Mouse (Mus musculus): ENCODE data around the gene 0610030E20Rik. TPM values are rescaled to one million over a fixed set of nuclear protein-coding genes. Genes with fewer than 3 reads are reported as not detected.
A peak's percentile ranks its signal among the peaks of the same experiment; 100 is the strongest.

The 0610030E20Rik gene
- total RNA-seq, 2 experiments from 2014 or later = 13.4 to 13.9 TPM

DNA sequence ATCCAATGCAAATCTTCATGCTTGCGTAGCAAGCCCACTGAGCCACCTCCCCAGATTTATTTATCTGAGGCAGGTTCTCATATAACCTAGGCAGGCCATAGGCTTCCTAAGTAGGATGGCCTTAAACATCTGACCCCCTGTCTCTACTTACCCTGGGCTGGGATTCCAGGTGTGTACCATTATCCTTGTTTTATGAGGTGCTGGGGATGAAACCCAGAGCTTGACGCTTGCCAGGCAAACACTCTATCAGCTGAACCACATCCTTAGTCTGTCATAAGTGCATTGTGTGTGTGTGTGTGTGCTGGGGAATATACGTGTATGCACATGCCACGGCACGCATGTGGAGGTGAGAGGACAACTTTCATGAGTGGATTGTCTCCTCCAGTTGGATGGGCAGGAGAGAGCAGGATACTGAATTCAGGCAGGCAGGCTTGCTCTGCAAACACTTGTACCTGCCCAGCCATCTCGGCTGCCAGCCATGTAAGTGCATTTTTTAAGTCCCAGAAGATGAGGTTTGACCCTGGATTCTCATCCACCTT is 41.7 kb downstream of the 0610030E20Rik start:
- intact Hi-C loops (cut with DNase I) = no loop called here
- no peak for DNase-seq

DNA sequence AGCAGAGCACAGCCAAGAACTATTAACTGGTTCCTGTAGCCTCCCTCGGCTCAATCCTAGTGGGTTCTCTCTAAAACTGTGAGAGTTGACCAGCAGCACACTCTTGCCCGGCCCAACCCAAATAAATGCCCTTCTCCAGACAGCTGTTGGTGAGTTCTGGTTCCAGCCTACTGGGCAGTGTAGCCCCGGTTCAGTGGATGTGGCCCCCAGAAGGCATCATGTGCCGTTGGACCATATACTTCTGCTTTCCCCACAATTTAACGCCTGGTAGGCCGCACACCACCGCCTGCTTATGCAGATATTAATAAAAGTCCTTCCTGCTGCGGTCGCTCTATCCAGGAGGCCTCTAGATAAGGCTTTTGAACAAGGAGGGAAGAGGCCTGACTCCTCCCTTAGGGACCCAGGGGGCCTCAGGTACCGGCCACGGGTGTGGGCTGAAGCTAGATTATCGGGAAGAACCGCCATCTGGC is 42.4 kb downstream of the 0610030E20Rik start:
- intact Hi-C loops (cut with DNase I) = no loop called here

DNA sequence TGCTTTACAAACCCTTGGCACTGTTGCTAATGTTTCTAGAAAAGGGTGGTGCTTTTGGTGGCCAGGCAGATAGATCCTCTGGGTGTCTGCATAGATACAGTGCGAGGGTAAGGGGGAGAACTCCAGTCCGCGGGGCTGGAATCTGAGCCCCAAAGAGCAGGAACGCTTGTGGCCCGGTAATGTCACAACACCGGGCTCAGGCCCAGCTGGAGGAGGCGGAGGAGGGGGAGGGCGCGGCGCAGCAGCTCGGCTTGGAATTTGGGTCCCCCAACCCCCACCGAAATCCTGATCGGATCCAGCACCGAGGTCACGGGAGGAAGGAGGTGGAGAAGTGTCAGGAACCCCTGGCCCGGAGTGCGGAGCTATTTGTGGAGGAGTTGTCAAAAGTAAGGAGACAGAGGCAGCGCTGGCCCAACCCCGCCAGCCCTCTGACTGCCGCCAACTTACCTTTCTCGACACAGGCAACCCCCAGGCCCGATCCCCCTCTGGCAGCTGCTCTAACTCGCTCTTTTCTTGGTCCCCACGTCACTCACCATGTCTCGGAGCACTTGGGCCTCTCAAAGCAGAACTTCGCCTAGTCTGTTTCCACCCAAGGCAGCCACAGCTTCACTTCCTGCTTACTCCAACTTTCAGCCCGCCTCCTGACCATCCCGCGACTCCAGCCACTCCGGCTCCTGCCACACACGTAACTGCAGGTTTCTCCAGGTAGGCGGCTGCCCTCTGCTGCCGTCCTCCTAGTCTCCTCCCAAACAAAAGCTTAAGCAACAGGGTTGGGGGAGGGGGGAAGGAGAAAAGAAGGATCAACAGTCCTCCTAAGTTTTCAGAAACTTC is 43.0 kb downstream of the 0610030E20Rik start, which contains the start of gene Vamp8:
TSS of gene Vamp8 (minus strand) at position 763 of the 831 bp plus-strand sequence.
- DNase-seq = peak; percentile 94
- intact Hi-C loops (cut with DNase I) = loop anchor here (5.0 kb wide), 1 partner anchor 108 kb away; no protein-coding TSS in a partner anchor

More for the DNA sequence above, 42.4 kb downstream of the 0610030E20Rik start:
- no peak for DNase-seq

DNA sequence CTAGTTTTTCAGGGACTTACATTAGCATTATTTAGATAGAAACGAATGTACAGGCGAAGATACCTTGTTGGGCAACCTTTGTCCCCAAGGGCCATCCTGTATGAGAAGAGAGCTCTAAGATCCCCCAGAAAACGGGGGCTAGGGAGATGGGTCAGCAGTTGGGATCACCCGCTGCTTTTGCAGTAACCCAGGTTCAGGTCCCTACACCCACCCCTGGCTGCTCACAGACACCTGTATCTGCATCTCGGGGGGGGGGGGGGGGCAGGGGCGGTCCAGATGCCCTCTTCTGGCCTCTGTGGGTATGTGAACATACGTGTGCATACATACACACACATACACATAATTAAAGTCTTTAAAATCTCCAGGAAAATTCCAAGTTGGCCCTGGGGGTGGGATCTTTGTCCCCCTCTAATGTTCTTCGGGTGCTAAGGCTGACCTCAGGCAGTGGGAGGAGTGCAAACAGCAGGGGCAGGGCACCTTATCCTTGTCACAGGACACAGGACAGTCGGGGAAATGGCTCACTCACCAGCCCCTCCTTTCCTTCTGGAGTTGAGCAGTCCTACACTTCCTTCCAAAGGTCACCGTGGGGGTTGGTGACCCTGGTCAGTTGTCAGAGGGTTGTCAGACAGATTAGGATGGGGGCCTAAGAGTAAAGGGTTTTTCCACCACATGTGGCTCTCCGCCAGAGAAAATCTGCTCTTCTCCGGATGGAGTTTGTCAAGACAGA is 43.8 kb downstream of the 0610030E20Rik start:
- intact Hi-C loops (cut with DNase I) = loop anchor here (5.0 kb wide), 1 partner anchor 109 kb away; no protein-coding TSS in a partner anchor
- DNase-seq = peak; percentile 77 to 80

DNA sequence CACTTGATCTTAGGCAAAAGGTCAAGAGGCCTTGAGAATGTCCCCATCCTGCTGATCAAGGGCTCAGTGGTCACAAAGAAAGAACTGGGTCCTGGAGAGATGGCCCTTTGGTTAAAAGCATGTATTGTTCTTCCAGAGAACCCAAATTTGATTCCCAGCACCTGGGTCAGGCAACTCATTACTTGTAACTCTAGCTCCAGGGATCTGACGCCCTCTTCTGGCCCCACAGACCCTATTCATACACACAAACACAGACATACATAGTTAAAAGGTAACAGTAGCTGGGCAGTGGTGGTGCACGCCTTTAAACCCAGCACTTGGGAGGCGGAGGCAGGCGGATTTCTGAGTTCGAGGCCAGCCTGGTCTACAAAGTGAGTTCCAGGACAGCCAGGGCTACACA is 45.2 kb downstream of the 0610030E20Rik start:
- intact Hi-C loops (cut with DNase I) = loop anchor here (5.0 kb wide), 1 partner anchor 110 kb away; no protein-coding TSS in a partner anchor
- DNase-seq = no peak

DNA sequence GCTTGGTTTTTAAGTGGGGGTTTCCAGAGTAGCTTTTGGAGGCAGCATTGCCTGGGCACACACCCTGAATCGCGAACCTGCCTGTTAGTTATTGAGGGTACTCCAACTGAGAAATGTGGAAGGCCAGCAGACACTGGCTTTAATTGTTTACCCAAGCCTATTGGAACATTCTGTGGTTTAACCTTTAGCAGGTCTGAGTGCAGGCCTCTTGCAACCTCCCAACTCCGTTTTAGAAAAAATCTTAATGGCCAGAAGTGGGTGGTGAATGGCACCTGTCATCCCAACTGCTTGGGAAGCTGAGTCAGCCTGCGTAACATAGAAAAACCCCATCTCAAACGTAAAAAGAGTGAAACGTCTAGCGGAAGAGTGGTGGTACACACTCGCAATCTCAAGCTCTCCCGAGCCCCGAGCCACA is 49.7 kb downstream of the 0610030E20Rik start:
- no peak for DNase-seq
- intact Hi-C loops (cut with DNase I) = no loop called here

DNA sequence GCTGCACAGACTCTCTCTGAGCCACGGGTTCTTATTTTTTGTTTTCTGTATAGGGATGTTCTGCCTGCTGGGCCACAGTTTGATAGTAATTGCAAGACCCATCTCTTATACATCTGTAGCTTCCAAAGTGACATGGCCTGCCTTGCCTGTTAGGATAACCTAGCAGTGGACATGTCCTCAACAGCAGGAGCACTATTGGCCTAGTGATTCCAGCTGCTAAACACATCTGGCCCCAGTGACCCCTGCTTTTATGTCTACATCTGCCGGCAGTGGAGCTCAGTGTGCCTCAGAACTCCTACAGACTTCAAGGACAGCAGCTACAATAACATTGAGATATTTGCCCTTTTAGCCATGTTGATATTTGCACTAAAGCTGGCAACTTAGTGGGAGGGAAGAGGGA is 52.9 kb downstream of the 0610030E20Rik start:
- DNase-seq = no peak
- intact Hi-C loops (cut with DNase I) = no loop called here

DNA sequence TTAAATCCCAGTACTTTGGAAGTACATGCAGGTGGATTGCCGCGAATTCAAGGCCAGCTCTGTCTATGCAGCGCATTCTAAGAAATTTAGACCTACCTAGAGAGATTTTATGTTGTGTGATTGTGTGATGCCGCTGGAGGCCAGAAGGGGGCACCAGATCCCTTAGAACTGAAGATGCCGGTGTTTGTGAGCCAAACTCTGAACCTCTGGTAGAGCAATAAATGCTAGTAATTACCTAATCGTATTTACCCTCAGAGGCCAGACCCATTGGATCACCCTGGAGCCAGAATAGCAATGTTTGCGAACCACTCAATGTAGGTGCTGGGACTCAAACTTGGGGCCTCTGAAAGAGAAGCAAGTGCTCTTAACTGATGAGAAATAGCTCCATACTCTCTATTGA is 54.8 kb downstream of the 0610030E20Rik start:
- intact Hi-C loops (cut with DNase I) = no loop called here
- DNase-seq = peak; percentile 78 to 88

Other genes starting within 250 kb of the 0610030E20Rik start
- gene St3gal5, start 249.7 kb upstream of the 0610030E20Rik start, total RNA-seq (2021) = 10 to 100 TPM; 22.4 to 36.0 TPM
- 1 to 10 TPM; 8.6 TPM for gene Atoh8, start 111.7 kb upstream of the 0610030E20Rik start, total RNA-seq (2021)
- not detected for gene Sftpb, start 42.7 kb upstream of the 0610030E20Rik start, total RNA-seq (2021)
- gene Usp39, start 2.1 kb upstream of the 0610030E20Rik start, total RNA-seq (2021) = 10 to 100 TPM; 19.3 to 24.6 TPM
- 10 to 100 TPM; 13.6 to 17.1 TPM for gene Tmem150a, start 8.1 kb downstream of the 0610030E20Rik start, total RNA-seq (2021)
- gene Rnf181, start 19.6 kb downstream of the 0610030E20Rik start, total RNA-seq (2021) = 10 to 100 TPM; 45.6 to 51.5 TPM
- 10 to 100 TPM; 46.5 to 57.8 TPM for gene Vamp5, start 33.2 kb downstream of the 0610030E20Rik start, total RNA-seq (2021)
- gene Vamp8, start 43.4 kb downstream of the 0610030E20Rik start, total RNA-seq (2021) = 100 to 1,000 TPM in 1 of 2 experiments, 10 to 100 TPM in 1; 95.9 to 102 TPM
- gene Ggcx, start 67.0 kb downstream of the 0610030E20Rik start, total RNA-seq (2021) = 10 to 100 TPM; 24.5 to 27.7 TPM
- 100 to 1,000 TPM; 204 to 226 TPM for gene Mat2a, start 92.2 kb downstream of the 0610030E20Rik start, total RNA-seq (2021)
- under 1 TPM in 1 of 2 experiments, not detected in 1; 0.40 TPM for gene Sh2d6, start 174.4 kb downstream of the 0610030E20Rik start, total RNA-seq (2021)
- 10 to 100 TPM; 11.5 to 13.1 TPM for gene Capg, start 197.1 kb downstream of the 0610030E20Rik start, total RNA-seq (2021)